Mouse (Mus musculus) cerebellum, adult 2 months (tissue): ENCODE data around the gene Bhlhe41. TPM values are rescaled to one million over a fixed set of nuclear protein-coding genes. Genes with fewer than 3 reads are reported as not detected.

Source experiments
- DNase-seq, 2 experiments: peaks; one replicate each; pipeline ENCODE4 v3.0.0; 2021
- H3K27ac ChIP-seq: fragments of 200-500 bp; 2 replicates; pipeline ENCODE4 v1.5.1; 2012; ENCODE audit warnings: low read length, control low read depth, inconsistent platforms; ENCODE audit not compliant: insufficient read depth
- H3K27me3 ChIP-seq: fragments of 200-500 bp; 2 replicates; pipeline ENCODE4 v1.6.1; 2012; ENCODE audit warnings: inconsistent platforms, mild to moderate bottlenecking, low read length, moderate library complexity; ENCODE audit not compliant: control insufficient read depth, insufficient read depth
- H3K4me1 ChIP-seq: fragments of 200-500 bp; 2 replicates; pipeline ENCODE4 v1.6.1; 2011; ENCODE audit warnings: low read length; ENCODE audit not compliant: control insufficient read depth, insufficient read depth
- H3K4me3 ChIP-seq: fragments of 200-500 bp; replicated peaks from 2 replicates; pipeline ENCODE3; 2011; ENCODE audit warnings: mild to moderate bottlenecking, low read depth, low read length, control low read depth; ENCODE audit not compliant: insufficient read depth
- CTCF ChIP-seq: fragments of 200-500 bp; IDR thresholded peaks from 2 replicates; pipeline ENCODE4 v1.5.1; 2011; ENCODE audit warnings: low read depth, mild to moderate bottlenecking, control low read depth, low read length, moderate library complexity, borderline replicate concordance; ENCODE audit not compliant: insufficient read depth
- POLR2A ChIP-seq: fragments of 200-500 bp; IDR thresholded peaks from 2 replicates; pipeline ENCODE4 v1.6.1; 2011; ENCODE audit warnings: low read length, control low read depth, borderline replicate concordance; ENCODE audit not compliant: insufficient read depth
- WGBS: fragments of 180-500 bp; shearing (Covaris S2); methylation state at CpG from one replicate; pipeline ENCODE4 v1.1.7; 2018; 5-methylcytosine and 5-hydroxymethylcytosine counted together
- polyA plus RNA-seq: library from polyadenylated mRNA; depleted of rRNA; stranded (reverse); fragments of >200 nt; gene quantifications from 2 replicates; pipeline ENCODE4 v1.2.3, GENCODE M21; 2012

Bhlhe41 gene
- polyA plus RNA-seq, 1 experiment, result 35.0 TPM

DNA sequence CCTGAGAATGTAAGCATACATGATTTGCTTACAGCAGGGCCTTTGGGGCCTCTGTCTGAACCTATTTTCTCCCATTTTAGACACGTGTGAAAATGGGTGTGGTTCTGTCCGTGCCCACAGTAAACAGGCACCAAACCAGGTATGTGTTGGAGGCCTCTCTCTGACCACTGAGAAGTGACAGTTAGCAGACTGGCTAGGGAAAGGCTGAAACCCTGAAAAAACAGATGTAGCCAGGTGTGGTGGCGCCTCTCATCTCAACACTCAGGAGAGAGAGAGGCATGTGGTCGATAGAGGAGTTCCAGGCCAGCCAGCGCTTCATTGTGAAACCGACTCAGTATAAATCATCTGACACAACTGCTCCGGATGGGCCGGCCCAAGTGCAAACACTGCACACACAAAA lies 6.9 kb downstream of the Bhlhe41 start:
- no peak for DNase-seq
- H3K27me3 ChIP-seq, result no peaks in the 10 kb centered on the region
- 69% methylated on average over 8 of the region's 8 CpGs for WGBS
- H3K4me3 ChIP-seq, result no peak overlapping the region
- no peak for TF ChIP-seq CTCF
- no peak for TF ChIP-seq POLR2A
- peaks cover 16% of the 10 kb centered on the region for H3K4me1 ChIP-seq
- H3K27ac ChIP-seq, result no peak overlapping the region

DNA sequence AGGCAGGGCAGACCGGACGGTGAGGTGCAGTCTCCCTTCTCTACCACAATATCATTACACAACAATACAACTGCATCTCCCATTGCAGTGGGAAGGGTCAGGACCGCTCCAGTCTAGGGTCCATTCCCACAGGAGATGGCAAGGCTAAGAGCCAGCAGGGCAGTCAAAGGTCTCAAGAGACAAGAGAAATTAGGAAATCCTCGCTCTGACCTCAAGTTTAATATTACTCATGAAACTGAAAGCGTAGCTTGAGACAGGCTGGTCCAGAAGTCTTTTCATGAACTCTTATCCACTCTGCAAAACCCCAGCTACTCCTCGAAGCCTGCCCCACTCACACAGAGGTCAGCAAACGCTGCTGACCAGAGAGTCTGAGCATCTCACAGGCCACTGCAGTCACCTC lies 7.9 kb downstream of the Bhlhe41 start:
- WGBS, result 78% methylated on average over 7 of the region's 7 CpGs
- Histone ChIP-seq H3K27ac (no peak overlapping the region), H3K27me3 (no peaks in the 10 kb centered on the region), H3K4me1 (peaks cover 16% of the 10 kb centered on the region), H3K4me3 (no peak overlapping the region)
- no peak for TF ChIP-seq POLR2A
- no peak for TF ChIP-seq CTCF
- no peak for DNase-seq

DNA sequence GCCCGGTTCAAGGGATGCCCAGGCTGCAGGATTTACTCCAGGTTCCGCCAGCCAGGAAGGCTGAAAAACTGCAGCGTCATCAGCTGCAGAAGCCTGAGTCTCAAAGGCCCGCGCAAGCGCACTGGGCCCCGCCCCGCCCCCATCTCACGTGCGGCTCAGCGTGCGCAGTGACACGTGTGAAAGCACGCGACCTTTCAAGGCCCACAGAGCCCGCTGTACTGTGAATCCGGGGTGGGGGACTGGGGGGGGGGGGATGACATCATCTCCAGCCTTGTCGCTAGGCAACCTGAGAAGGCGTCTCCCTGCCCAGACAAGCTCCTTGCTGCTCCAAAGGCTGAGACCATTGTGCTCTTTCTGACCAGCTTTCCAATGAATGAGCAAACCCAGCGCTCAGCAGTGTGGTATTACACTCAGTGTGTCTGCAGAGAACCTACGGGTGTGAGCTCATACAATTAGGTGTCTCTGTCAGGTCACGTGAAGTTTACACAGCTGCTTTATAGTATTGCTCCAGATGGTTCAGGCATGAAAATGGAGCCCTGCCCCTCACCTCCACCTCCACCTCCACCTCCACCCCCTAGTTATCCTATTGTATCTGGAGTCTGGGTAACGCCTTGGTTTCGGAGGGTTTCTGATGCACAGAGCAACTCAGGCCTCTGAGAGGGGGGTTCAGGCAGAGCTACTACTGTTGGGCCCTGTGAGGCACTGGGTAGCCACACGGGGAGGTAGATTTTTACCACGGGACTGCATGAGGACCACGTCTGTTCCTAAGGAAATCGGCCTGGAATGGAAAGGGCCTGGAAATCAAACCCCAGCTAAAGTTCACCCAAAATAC lies 9.4 kb downstream of the Bhlhe41 start:
- peak overlapping the region; percentile 42 for H3K4me3 ChIP-seq
- TF ChIP-seq POLR2A (peak; percentile 47; the same call in 1 of the 2 replicates), CTCF (no peak)
- H3K4me1 ChIP-seq, result peaks cover 18% of the 10 kb centered on the region
- no peaks in the 10 kb centered on the region for H3K27me3 ChIP-seq
- peak overlapping the region; percentile 70 for H3K27ac ChIP-seq
- 8% methylated on average over 28 of the region's 28 CpGs for WGBS
- DNase-seq, result peak; percentile 95 to 97

DNA sequence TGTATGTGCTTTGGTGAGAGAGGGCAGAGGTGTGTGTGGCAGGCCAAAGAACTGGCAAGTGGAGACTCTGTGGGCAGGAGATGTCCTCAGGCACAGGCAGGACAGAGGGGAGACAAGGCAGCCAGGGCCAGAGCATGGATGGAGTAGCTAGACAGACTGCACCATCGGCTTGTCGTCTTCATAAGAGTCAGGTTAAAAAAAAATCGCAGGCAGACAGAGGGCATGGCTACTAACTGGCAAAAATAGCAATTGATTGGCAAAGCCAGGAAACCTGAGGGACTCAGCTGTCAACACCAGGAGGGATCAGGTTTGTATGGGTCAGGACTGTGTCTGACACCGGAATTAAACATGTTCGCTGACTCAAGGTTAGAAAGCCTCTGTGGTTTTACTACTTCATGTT lies 10.6 kb downstream of the Bhlhe41 start:
- DNase-seq, result peak; percentile 21 to 32
- peaks cover 22% of the 10 kb centered on the region for H3K4me1 ChIP-seq
- TF ChIP-seq CTCF (no peak), POLR2A (no peak)
- 30% methylated on average over 5 of the region's 5 CpGs for WGBS
- H3K27me3 ChIP-seq, result no peaks in the 10 kb centered on the region
- H3K4me3 ChIP-seq, result no peak overlapping the region
- peak overlapping the region; percentile 70 for H3K27ac ChIP-seq

DNA sequence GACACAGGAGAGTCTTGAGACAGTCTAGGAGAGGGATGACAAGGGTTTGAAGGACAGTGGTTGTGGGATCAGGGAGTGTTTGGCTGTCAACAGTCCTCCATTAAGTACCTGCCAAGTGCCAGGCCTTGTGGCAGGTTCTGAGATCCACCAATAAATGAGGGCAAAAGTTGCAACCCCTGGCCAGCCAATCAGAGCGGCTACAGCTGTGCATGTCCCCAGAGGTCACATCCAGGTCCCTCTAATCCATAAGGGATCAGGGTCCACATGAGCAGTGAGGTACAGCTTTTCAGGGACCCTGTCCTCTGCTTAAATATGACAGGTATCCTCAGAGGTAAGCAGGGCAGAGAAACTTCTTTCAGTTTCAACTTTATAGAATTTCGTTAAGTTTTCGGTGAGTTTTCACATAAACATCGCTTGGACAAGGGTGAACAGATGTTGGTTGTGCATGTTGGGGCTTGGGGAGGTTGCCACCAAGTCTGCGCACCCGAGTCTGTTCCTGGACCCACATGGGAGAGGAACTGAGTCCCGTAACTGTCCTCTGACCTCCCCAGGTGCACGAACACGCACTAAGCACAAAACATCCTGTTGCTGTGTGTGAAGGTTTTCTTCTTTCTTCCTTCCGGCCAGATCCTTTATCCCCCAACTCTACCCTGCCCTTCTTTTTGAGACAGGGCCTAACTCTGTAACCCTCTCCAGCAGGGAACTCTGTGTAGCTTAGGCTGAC lies 11.8 kb downstream of the Bhlhe41 start:
- no peak overlapping the region for H3K4me3 ChIP-seq
- WGBS, result 93% methylated on average over 10 of the region's 10 CpGs
- no peak for TF ChIP-seq CTCF
- TF ChIP-seq POLR2A, result no peak

DNA sequence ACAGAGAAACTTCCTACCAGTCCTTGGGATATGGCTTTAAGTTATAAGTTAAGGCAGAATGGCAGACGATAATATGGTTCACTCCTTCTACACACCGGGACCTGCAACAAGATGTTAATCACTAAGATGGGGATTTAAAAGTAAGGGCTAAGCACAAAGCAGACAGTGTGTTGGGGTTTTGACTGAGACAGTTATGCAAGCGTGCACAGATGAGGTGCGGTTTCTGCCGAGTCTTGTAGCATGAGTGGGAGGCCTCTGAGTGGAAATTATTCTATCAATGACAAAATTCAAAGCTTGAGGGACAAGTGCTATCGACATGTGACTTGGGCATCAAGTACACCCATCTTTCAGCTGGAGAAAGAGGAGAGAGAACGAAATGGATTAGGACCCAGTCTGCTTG lies 12.7 kb downstream of the Bhlhe41 start:
- no peak overlapping the region for H3K4me3 ChIP-seq
- no peak overlapping the region for H3K27ac ChIP-seq
- peaks cover 22% of the 10 kb centered on the region for H3K4me1 ChIP-seq
- H3K27me3 ChIP-seq, result no peaks in the 10 kb centered on the region
- WGBS, result 94% methylated on average over 7 of the region's 7 CpGs
- no peak for TF ChIP-seq CTCF
- no peak for TF ChIP-seq POLR2A
- DNase-seq, result no peak

More for the DNA sequence above, 11.8 kb downstream of the Bhlhe41 start:
- DNase-seq, result no peak
- peaks cover 22% of the 10 kb centered on the region for H3K4me1 ChIP-seq
- H3K27me3 ChIP-seq, result no peaks in the 10 kb centered on the region
- no peak overlapping the region for H3K27ac ChIP-seq

DNA sequence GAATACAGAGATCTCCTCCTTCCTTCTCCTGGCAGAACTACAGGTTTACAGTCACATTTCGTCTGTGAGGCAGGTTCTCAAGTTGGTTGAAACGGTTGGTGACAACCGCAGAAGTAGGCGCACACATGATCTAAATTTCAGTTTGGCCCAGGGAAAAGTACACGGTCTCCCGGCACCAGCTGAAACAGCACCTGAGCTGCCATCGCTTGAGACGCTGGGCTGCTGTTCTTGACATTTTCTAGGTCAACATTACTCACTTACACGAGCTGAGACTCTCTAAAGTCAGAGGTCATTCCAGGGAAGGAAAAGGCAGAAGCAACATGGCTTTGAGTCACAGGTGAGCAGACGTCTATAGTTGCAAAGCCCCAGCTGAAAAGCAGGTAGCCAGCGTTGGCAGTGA lies 13.4 kb downstream of the Bhlhe41 start:
- WGBS, result 86% methylated on average over 11 of the region's 11 CpGs
- H3K4me3 ChIP-seq, result no peak overlapping the region
- H3K27ac ChIP-seq, result no peak overlapping the region
- TF ChIP-seq CTCF, result no peak
- DNase-seq, result no peak
- no peaks in the 10 kb centered on the region for H3K27me3 ChIP-seq
- H3K4me1 ChIP-seq, result peaks cover 22% of the 10 kb centered on the region

DNA sequence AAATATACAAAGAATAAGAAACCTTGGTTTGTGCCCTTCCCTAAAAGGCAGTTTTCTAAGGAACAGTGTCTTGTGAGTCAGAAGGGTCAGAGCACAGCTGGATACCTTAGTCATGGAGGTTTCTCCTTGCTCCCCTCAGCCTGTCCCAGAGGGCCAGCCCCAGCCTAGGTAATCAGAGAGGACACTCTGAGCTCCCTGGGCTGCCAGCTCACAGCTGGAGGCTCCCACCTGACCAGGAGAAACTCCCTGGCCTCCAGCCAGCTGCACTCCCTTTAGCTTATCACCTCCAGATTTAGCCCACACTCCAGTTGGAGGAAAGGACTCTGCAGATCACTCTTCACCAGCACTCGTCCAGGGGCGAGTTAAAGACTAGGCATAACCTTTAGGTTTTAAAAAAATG lies 14.6 kb downstream of the Bhlhe41 start:
- 36% methylated on average over 2 of the region's 2 CpGs for WGBS
- Histone ChIP-seq H3K4me3 (no peak overlapping the region), H3K27ac (no peak overlapping the region), H3K4me1 (peaks cover 17% of the 10 kb centered on the region), H3K27me3 (no peaks in the 10 kb centered on the region)
- no peak for TF ChIP-seq POLR2A
- no peak for TF ChIP-seq CTCF
- peak; percentile 66 to 70 for DNase-seq
